Mouse (Mus musculus) c-Kit-negative CD71-positive TER-119-positive erythroid progenitor cells, embryonic 14.5 days (primary cell): ENCODE measurements around the gene Lrmda.

ENCODE experiments used
- DNase-seq: peaks from one replicate; pipeline ENCODE4 v3.0.0-alpha.2; 2013; ENCODE audit warnings: low read depth, low spot score

Gene Lrmda

DNA sequence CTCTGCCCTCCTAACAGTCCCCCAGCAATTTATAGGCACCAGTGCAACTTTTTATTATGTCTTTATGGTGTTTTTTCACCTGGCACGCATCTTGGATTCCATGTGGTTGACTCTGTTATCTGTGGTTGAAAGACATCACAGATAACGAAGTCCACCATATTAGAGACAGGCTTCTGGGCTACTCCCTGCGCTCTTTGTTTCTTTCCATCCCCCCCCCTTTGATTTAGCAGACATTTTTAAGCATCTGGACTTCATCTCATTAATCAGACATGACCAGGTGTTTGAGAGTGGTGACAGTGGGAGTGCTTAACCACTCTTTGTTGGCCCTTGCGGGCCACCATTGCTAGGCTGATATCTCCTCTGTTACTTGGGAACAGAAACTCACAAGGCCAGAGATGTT, 71.8 kb downstream of the Lrmda start:
- no peak for DNase-seq

DNA sequence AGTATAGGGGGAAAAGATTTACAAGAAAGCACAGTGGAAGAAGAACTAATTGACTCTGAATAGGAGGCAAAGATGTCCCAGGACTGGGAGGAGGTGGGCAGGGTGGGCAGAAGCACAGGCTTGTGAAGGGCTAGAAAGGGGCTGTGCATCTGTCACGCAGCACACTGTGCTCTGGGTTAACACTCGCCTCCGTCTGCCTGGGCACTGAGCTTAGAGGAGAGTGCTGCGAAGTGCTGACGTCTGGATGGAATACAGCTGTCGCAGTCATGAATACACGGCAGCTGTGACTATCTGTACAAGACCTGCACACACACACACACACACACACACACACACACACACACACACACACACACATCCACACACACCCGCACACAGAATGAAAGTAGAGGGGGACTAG, 73.6 kb downstream of the Lrmda start:
- DNase-seq = no peak

DNA sequence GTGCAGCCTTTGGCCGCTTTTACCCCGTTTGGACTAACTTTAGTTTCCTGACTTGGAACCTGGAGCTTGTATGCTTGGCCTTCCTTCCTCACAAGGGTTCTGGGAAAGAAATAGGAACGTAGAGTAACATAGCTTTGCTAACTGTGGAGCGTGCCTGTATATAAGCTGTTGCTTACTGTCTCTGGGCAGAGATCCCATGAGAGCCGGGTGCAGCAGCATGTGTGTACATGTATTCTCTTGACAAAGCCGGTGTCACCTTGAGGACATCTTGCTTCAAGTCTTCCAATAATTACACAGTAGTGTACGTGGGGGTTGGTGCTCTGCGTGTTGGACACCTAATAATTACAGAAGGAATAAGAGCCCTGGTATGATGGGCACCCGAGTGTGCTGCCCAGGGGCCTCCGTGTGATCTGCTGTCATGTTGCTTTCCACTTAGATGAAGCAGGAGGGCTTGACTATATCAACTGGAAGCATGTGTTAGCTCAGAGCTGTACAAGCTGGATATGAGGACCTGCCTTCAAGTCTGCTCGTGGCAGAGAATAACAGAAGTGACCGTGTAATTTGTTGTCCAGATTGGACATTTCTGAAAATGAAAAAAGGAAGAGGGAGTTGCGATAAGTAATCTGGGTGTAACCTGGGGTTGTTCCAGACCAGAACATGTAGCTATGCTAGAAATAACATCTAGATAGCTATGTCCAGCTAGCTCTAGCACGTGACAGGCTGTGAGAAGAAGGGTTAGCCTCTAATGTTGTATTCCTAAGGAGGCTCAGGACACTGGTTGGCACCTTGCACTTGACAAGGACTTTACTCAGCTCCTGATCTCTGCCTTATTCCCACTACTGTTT, 82.7 kb downstream of the Lrmda start:
- no peak for DNase-seq

DNA sequence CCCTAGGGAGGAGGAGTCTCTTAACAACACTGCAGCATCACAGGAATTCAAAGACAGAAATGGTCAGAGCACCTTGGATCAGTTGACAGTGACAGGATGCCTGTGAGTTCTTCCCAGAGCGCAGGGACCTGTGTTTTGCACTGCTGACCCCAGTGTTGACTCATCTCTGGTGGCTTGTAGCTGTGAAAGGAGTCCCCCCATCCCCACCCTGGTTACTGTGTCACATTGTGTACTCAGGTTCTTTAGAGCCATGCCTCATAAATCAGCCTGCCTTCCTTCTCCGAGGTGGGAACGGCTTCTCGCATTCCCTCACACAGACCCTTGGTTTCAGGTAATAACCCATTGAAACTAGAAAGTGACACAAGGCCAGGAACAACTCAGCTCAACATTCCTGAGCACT, 86.3 kb downstream of the Lrmda start:
- DNase-seq = no peak

DNA sequence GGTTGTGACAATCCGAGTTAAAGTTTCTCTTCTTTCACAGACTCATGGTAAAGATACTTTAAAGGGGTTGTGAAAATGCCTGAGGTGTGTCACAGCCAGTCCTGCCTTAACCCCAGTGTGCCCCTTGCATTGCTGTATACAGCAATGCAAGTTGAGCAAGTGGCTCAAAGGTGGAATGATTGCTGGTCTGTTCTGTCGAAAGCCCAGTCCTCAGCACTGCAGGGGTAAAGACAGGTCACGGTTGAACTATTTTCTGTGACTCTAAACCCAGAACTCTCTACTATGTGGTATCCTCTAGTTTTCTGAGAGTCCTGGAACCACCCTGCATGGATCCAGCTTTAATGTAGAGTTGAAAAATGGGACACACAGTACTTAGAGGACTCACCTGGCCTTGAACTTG, 87.3 kb downstream of the Lrmda start:
- DNase-seq = no peak

DNA sequence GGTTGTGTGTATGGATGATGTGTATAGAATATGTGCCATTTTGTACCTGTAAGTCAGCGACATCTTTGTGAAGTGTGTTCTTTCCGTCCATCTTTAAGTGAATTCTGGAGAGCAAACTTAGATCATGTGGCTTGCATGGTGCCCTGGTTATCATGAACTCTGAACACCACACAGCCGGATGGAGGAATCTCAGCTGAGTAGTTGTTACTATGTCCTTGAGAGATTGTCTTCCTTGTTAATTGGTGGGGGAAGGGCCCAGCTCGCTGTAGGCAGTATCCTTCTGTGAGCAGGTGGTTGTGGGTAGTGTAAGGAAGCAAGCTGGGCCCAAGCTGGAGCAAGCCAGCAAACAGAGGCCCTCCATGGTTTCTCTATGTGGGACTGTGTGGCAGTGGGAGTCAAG, 89.9 kb downstream of the Lrmda start:
- DNase-seq = no peak

DNA sequence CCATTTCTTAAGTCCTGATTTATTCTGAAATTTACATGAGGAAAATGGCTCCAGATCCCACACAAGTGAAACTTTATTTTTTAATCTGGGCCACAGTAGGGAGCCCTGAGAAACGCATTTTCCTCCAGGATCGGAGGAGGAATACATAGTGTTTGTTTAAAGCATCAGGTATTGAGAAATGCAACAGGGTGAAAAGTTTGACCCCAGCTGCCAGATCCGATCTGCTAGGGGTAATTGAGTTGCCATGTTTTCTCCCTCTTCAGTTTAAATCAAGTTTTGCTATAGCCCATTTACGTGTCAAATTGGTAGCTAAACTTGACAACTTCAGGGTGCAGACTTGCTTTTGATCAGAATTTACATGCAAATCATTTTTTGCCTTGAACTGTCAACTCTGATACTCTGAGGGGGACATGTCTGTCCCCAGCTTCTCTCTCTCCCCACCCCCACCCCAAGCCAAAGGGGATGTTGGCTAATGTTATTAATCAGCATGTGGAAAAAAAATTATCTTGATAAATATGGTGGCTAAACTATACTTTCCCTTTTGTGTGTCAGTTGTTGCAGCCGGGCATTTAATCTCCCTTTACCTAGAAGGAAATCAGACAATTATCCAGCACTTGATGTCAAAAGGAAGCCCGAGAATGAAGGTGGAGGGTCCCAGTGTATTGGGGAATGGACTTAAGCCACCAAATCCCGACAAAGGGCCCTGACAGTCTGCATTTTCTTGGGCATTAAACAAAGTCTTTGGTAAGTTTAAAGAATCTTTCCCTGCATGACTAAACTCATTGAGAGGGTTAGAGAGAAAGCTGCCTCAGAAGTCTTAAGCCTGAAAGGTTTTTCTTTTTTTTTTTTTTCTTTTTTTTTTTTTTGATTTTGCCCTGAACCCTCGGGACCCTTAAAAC, 94.2 kb downstream of the Lrmda start:
- DNase-seq = no peak

DNA sequence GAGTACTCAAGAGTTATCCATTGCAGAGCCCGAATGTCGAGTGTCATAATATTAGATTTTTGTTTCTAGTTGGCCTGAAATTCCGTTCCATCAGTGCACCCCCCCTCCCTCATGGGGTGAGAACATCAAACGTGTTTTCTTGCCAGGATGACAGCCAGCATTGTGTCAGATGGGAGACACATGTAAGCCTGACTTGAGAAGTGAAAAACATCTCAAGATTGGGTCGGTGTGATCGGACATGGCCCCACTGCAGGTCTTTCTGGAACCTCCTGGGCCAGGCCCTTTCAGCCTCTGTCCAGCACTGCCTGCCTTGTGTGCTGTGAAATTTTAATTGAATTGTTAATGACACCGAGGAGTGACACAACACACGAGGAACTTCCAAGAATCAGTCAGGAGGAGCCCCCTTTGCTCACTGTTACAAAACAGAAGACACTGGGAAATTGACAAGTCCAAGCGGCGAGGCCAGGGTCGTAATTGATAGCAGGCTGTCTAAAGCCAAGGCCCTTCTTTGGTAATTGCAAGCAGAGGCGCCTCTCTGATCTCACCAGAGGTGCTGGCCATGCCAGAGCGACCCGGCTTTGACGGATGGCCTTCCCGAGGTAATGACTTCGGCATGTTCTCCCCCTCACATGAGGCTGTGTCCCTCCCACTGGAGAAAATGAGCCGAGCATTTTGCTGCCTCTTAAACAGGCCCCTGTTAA, 95.3 kb downstream of the Lrmda start:
- DNase-seq = no peak

DNA sequence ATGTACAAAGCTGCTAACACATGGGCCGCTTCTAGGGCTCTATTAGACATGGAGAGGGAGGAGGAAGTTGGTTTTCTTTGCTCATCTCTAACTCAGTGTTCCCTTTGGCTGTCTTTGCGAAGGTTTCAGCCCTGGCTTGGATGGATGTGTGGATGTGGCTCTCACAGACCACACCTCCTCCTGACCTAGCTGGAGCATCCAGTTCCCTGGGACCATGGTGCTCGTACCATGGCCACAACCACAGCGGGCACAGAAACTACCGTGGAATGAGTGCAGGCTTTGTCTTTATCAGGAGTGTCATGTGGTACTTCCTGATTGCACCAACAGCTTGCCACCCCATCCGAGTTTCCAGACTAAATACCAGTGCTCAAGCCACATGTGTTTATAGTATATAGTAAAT, 98.6 kb downstream of the Lrmda start:
- DNase-seq = no peak

DNA sequence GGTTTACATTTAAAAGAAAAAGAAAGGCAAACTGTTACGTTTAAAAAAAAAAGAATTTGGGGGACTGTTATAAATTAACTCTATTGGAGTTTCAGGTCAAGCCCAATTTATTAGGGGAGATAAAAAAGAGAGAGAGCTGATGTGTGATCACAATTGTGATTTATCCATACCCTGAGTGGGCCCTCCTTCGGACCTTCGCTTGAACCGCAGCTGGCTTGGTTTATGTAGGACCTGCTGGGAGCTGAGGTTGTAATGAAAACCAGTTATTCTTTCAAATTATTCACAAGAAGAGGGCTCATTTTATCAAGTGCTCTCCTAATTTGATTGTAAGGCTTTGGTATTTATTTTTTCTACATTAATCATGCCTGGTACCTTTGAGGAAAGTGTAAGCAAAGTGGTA, 99.0 kb downstream of the Lrmda start:
- no peak for DNase-seq

DNA sequence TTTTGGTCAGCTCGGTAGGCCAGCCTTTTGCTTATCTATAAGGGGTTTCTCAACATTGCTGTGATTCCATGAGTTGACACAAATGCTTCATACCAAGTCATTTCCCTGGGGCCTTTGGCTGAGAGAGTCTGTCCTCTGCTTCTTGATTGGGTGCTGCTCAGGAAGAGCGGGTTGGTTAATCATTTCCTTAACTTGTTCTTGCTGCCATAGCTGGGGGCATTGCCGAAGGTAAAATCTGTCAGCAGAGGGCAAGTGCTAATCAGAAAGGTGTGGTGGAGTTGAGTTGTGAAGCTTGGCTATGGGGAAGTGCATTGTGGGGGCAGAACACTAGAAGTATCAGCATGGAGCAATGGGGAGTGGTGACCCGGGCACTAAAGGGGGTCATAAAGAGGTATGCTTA, 106.8 kb downstream of the Lrmda start:
- DNase-seq = no peak

DNA sequence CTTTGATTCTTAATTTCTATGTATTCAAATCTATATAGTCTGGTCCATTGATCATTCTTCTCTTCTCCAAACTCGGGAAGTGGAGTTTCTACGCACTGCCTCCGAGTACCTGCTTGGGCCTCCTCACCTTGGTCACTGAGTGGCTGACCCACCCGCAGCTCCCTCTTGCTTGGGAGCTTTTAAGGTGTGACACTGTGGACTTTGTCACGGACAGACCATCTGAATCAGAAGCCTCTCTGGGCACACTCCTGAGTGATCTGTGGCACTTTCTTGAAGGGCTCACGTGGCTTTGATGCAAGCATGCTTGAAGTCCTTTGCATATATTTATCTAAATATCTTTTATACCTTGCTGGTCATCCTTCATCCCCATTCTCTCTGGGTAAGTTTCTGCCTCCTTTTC, 107.3 kb downstream of the Lrmda start:
- no peak for DNase-seq

DNA sequence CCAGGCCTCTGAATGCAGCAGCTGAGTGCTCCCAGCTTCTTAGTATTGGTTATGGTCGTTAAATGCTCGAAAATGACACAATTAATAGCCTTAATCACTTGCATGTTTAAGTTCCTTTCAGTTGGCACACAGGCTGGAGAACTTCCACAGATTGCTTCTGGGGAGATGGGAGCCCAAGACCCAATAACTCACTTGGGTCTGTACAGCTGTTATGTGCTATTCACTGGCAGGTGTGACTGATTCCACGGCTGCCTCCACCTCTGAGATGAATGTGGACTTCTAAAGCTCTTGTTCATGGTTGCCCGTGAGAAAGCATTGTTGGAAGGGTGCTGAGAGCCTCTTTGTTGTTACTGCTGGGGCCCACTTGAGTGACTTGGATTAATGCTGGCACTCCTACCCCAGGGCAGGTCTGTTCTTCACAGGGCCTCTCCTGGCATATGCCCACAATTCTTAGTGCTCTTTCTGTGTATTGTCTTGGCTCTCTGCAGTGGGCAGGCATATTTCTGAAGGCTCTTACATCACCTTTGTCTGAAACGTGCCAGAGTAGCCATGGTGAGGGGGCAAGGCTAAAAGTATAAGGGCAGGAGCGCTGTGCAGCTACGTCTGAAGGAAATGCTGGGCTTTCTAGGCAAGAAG, 111.6 kb downstream of the Lrmda start:
- no peak for DNase-seq

DNA sequence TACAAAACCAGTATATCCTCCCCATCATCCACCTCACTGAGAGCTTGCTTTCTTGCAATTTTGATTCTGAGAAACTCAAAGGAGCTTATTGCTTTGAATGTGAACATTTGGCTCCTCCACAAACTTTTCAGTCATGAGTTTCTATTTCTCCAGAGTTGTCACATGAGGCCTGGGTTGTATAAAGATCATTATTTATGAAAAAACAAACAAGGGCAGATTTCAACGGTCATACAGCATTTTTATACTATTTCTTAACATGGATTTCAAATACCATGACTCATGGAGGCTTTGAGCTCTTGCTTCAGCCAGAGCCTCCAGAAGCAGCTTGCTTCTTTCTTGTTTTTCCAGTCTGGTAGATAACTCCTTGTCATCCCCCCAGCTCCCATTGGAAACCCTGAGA, 119.8 kb downstream of the Lrmda start:
- DNase-seq = no peak

DNA sequence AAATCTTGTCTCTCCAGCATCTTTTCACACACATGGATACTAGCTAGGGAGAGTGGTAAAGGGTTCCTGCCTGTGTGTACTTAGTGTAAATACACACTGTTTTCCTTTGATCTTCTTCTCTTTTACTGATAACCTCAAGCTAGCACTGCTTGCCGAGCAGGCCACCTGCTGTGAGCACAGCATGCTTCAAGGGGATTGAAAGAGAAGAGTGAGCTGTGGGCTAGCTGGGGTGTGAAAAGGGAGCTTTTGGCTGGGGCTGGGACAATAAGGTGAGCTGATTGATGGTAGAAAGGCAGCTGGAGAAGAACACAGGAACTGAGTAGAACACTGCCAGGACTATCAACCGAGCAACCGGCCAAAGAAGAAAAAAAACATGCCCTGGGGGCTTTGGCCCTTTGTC, 124.5 kb downstream of the Lrmda start:
- no peak for DNase-seq

DNA sequence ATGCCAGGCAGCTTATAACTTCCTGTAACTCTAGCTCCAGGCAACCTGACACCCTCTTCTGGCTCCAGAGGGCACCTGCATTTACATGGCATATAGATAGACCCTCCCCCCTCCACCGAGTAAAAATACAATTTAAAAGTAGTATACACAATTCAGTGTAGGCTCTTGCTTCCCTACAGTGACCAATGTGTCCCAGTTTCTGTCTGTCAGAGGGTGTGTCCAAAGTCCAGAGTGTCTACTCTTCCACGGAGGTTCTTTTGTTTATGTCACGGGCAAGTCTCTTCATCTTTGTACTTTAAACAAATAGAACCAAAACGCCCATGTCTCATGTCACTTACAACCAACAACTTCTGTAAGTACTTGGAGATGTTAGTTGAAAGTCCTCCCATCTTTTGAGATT, 126.4 kb downstream of the Lrmda start:
- DNase-seq = no peak

DNA sequence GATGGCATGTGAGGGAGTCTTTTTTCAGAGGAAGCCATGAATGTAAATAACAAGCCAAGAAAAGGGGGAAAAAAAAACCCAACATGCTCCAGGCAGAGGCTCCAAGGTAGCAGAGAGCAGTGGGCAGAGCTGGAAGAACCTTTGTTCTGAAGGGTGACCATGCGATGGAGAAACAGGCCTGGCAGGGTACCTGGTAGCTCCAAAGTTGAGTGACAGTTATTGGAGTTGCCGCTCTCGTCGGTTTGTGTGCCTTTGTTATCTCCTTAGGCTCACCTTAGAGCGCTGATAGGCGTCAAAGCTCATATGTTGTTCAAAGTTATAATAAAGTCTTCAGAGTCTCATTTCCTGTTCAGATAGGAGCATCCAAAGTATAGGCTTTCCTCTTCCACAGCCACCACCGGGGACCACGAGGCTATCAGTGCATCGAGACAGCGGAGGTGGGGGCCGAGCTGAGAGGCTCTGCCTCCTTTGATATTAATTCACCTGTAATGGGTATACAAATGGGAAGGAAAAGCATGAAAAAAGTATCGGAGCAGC, 127.1 kb downstream of the Lrmda start:
- DNase-seq = no peak

DNA sequence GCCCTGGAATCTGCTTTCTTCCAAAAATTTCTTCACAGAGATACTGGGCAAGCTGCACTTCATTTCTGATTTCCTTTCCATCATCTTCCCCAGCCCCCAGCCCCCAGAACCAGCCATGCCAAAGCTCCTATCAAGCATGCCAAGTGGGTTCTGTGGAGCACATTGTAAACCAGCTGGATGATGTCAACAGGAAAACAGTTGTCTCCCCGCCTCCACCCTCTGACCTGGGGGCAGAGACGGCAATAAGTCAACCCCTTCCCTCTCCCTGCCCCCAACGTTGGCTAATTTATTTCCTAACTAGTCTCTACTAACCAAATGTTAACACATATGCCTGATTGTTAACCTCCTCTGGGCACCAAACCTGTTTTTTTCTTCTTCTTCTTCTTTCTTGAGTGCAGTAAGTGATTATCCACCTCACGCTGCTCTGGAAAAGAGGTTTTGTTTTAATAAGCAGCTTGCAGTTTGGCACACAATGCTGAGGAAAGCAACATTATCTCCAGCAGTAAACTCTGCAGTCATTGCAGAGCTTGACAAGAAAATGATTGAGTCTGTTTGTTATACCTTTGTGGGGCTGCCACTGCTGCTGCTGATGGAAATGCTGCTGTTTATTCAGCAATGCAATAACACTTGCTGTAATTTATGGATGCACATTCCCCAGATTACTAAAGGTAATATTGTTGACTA, 128.0 kb downstream of the Lrmda start:
- no peak for DNase-seq

DNA sequence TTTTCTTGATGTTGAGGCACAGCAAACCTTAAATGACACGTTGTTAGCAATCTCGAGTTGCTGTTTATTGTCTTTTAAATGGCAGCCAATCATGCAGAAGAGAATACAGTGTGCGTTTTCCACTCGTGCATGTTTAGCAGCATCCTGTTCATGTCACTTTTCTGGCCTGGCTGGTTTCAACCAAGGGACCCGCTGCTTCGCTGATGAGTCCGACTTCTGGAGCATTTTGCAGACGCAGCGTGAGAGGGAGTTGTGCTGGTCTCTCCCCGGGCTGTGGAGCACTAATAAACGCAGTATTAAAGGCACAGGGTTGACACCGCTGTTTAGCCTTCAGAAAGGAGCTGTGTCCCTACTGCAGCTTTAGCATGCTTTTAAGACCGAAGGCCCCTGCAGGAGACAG, 133.2 kb downstream of the Lrmda start:
- no peak for DNase-seq

DNA sequence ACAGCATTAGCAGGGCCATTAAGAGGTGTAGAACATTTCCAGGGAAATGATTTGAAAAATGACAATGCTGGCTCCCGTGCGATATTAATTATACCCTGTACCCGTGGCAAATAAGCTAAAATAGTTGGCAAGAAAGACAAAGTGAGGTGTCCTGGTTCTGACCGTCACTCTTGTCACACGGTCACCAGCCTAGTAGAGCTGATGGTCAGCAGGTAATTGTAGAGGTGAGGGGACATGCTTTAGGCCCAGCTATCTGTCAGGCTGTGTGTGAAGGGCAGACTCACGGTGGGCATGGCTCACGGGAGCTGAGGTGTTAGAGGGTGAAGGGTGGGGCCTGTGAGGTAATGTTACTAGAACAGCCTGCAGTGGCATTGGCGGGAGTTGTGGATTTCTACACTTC, 134.6 kb downstream of the Lrmda start:
- no peak for DNase-seq

DNA sequence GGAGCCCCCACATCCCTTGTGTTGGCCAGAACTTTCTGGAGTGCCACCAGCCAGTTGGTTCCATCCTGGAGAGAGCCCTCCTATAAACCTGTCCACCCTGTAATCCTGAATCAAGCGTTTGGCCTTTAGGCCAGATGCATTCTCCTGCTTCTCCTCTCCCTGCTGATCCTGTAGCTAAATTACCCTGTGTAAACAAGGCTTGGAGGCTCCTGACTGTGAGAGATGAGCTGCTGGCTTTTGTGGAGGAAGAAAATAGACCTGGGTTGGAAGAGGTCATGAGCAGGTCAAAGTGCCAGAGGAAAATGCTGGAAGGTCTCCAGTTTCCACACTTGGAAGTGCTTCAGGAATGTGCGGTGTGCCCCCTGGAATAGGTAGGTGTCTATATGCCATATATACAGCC, 135.5 kb downstream of the Lrmda start:
- DNase-seq = no peak
